Mouse (Mus musculus) right cerebral cortex, postnatal 10 days (tissue): ENCODE data around the gene Pdzd2.

Experiments
- DNase-seq, 2 experiments: peaks; one replicate each; pipeline ENCODE4 v3.0.0; 2021; ENCODE audit warnings: low spot score in 2 of 2

The Pdzd2 gene

GRCm38 (mm10) chr15:12539618-12540302, 200.0 kb downstream of the Pdzd2 start:
- DNase-seq, result no peak

- no peak for DNase-seq
Observed at GRCm38 (mm10) chr15:12533254-12533653, 206.5 kb downstream of the Pdzd2 start.

GRCm38 (mm10) chr15:12532568-12532967, 207.2 kb downstream of the Pdzd2 start:
- no peak for DNase-seq

- no peak for DNase-seq
Observed at GRCm38 (mm10) chr15:12522810-12523209, 216.9 kb downstream of the Pdzd2 start.

DNA sequence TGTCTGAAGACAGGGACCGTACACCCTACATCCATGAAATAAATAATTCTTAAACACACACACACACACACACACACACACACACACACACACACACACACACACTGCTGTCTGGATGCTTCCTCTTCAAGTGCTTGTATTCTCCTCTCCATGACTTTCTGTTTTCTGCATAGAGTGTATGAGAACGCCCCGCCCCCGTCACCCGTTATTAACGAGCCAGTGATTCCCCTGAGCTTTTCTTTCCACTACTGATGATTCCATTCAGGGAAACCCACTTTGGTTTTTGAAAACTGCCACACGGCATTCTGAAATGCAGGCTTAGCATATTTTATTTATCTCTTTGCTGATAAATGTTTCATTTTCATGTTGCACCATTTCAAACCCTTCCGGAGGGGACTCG, 219.4 kb downstream of the Pdzd2 start:
- no peak for DNase-seq

- DNase-seq, result peak in 1 of 2 experiments; percentile 32
Observed at GRCm38 (mm10) chr15:12518370-12518973, 221.3 kb downstream of the Pdzd2 start.

DNA sequence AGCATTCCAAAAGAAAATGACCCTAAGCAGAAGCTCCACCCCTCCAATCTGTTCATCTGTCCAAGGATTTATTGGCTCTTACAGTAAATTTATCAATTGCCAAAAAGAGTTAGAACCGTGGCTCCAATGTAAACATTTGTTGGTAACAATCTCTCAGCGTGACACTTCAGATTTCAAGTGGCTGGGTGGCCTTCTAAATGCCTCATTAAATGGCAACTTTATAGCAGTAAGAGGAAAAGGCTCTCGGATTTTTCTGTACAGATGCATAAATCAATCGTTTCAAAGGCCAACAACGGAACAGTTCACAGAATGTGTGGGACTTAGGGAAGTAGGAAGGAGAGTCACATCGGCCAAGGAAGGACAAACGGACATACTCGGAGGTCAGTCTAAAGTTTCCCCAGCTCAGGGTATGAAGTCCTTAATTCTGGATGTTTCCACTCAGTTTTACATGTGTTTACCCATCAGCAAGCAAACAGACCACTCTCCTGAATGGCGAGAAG, 222.4 kb downstream of the Pdzd2 start:
- no peak for DNase-seq

- DNase-seq, result no peak
Observed at GRCm38 (mm10) chr15:12515272-12515844, 224.4 kb downstream of the Pdzd2 start.

DNA sequence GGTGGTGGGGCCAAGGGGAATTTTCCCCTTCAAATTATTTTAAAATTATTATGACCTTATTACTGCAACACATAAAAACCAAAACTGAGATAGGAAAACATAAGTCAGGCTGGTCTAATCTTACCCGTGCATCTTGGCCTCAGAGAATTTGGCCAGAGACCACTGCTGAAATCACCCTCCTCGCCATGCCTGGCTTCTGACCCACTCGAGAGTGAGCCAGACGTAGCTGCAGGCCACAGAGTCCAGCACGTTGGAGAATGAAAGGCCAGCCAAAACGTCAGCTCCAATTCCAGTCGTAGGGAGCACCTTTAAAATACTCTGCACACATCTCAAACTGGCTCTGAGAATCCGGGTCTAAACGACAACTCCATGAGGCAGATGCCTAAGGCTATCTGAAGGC, 226.2 kb downstream of the Pdzd2 start:
- DNase-seq, result no peak

DNA sequence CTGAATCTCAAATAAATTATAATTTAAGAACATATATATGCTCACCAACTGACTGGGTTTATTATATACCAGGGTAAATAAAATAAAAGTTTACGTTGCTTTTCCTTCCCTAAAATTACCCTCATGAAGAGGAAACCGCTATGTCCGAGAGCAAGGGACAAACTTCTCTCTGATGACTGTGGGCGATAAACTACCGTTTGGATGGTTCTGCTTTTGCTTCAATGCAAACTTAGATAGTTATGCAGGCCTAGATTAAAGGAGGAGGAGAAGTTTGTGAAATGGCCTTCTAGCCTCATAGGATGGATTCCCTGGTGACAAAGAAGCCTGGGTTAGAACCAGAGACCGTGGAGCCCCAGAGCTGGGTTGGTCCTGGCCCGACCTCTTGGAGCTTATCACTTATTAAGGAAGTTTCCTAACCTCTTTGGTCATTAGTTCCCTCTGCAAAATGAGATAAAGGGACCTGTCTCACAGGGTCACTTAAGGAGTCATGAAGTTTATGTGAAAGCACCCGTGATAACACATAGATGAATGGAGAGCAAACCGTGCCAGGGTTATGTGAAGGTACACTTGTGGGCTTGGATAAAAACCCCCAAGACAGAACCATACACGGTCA, 230.9 kb downstream of the Pdzd2 start:
- no peak for DNase-seq

DNA sequence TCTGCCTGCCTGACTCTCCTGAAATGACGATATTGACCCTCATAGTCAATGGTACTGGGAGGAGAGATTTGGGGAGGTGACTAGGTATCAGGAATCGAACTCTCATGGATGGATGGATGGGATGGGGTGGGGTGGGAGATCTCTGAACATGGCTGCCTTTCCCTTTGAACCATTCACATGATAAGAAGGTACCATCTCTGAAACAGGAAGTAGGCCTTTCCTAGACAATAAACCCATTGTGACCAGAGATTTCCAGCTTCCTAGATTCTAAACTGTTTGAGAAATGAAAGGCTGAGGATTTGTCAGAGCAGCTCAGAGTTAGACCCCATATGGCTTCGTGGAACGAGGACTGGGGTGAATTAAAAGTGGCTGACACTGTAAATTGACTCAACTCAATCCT, 232.2 kb downstream of the Pdzd2 start:
- no peak for DNase-seq

DNA sequence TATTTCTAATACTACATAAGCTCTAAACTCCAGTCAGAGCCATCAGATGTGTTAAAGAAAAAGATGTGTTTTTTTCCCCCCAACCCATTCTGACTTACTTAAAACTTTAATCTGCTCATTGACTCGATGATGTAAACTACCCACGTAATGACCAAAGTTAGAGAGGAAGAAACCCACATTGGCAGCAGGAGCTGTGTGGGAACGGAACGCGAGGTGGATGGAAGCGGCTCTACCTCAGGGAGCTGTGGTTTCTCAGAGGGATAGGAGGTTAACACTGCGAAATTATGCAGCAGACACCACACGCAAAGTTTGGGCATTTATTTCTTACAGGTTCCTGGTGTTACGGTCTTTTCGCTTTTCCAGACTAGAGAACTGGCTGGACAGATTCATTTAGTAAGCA, 233.2 kb downstream of the Pdzd2 start:
- DNase-seq, result no peak

DNA sequence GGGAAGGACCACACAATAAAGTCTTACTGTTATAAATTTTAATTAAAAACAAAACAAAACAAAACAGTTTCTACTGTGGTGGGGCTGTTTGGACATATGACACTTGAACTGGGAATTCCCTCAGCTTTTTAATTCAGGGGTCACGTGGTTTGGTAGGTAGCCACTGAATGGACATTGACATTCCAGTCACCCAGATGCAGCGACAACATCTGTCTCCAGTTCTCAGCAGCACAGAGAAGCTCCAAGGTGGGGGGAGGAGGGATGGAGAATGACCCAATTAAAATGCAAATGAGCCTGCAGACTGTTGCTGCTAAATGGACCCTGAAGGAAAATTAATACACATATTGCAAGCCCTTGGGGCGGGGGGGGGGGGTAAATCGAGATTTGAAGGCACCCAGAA, 233.6 kb downstream of the Pdzd2 start:
- peak in 1 of 2 experiments; percentile 52 for DNase-seq

GRCm38 (mm10) chr15:12505556-12505955, 234.2 kb downstream of the Pdzd2 start:
- DNase-seq, result no peak

DNA sequence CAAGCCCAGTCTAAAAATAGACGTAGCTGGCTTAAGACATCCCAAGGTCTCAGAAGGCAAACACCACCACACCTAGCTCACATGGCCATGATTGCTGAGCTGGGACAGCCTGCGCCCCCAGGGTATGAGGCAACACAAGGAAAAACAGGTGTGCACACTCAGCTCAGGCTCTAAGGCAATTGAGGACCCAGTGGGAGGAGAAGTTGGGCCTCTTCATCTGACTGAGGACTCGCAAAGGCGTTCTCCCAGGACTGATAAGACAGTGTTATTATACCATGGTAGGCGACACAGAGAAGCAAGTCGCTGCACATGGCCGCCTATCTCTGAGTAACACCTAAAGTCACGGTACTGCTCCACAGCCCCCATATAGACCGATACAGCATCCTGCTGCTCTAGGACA, 235.8 kb downstream of the Pdzd2 start:
- DNase-seq, result no peak

GRCm38 (mm10) chr15:12501924-12502548, 237.7 kb downstream of the Pdzd2 start:
- no peak for DNase-seq

- DNase-seq, result no peak
Observed at GRCm38 (mm10) chr15:12500674-12501073, 239.1 kb downstream of the Pdzd2 start.

DNA sequence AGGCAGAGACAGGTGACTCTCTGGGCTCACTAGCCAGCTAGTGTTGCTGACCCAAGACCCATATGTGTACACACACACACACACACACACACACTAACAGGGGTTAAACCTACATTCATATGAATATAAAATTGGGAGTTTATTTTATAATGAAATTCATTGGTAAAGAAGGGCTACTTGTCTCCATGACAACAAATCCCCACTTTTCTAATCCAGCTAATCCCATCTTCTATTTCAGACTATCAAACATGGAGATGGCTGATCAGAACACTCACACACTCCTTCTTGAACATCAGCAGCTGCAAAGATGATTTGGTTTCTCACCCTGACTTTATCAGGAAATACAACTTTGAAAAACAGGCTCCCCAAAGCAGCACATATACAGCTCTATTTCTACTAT, 245.6 kb downstream of the Pdzd2 start:
- no peak for DNase-seq

DNA sequence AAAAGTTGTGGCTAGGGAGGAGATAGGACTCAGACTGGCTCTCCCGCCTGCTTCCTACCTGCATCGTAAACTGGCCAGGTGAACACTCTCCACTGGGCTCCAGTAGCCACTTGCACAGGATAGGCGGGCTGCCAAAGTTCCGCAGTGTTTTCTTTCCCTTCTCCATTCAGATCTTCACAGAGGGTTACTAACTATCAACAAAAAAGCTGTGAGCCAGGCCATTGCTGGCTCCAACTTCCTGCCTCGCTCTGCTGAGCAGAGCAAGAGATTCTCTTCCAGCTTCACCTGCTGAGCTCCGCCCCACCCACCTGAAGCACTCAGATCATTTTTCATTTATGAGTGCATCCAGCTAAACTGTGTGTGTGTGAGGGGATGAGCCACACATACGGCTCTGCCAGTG, 246.5 kb downstream of the Pdzd2 start:
- peak in 1 of 2 experiments; percentile 47 for DNase-seq

DNA sequence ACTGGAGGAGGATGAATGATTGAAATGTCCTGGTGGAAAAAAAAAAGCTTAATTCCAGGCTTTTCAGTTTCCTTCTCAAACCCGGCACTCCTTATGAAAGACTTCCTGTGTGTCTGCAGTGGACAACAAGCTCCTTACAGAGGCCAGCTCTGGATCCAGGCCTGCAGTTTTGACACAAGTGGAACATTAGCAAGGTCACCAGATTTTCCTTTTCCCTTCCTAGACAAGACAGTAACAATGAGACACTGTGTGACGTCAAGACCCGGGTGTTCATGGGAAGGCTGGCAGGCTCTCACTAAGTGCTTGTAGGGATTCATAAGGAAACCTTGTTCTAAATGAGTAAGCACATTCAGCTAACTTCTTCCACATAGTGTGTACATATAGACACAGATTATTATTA, 248.8 kb downstream of the Pdzd2 start:
- peak; percentile 71 to 78 for DNase-seq

GRCm38 (mm10) chr15:12490527-12490926, 249.2 kb downstream of the Pdzd2 start:
- DNase-seq, result no peak

- no peak for DNase-seq
Observed at GRCm38 (mm10) chr15:12488316-12488715, 251.4 kb downstream of the Pdzd2 start.
